Mouse (Mus musculus) embryonic facial prominence, embryonic 13.5 days (tissue): ENCODE measurements around the gene Ggt7. TPM values are rescaled to one million over a fixed set of nuclear protein-coding genes. Genes with fewer than 3 reads are reported as not detected.

Source experiments
- ATAC-seq: fragments of 200-750 bp; cut with Nextera tagmentation; 2 replicates; pipeline ENCODE4 v1.8.0; 2017; ENCODE audit warnings: low read depth; ENCODE audit not compliant: insufficient number of reproducible peaks, insufficient read depth, low FRiP score, low TSS enrichment
- H3K27ac ChIP-seq: fragments of 300-500 bp; sonication (generic); 2 replicates; pipeline ENCODE4 v1.5.1; 2015; ENCODE audit warnings: moderate library complexity, mild to moderate bottlenecking, inconsistent platforms
- H3K27me3 ChIP-seq: fragments of 300-500 bp; sonication (generic); 2 replicates; pipeline ENCODE4 v1.6.1; 2015; ENCODE audit warnings: mild to moderate bottlenecking, inconsistent platforms
- H3K36me3 ChIP-seq: fragments of 300-500 bp; sonication (generic); 2 replicates; pipeline ENCODE4 v1.6.1; 2015; ENCODE audit warnings: mild to moderate bottlenecking, inconsistent platforms
- H3K4me1 ChIP-seq: fragments of 300-500 bp; sonication (generic); 2 replicates; pipeline ENCODE4 v1.6.1; 2015; ENCODE audit warnings: inconsistent platforms
- H3K4me2 ChIP-seq: fragments of 300-500 bp; sonication (generic); 2 replicates; pipeline ENCODE4 v1.6.1; 2015; ENCODE audit warnings: moderate library complexity, mild to moderate bottlenecking, inconsistent platforms
- H3K4me3 ChIP-seq: fragments of 300-500 bp; sonication (generic); 2 replicates; pipeline ENCODE4 v1.5.1; 2015; ENCODE audit warnings: mild to moderate bottlenecking, inconsistent platforms
- H3K9ac ChIP-seq: fragments of 300-500 bp; sonication (generic); 2 replicates; pipeline ENCODE4 v1.6.1; 2015; ENCODE audit warnings: mild to moderate bottlenecking, inconsistent platforms
- H3K9me3 ChIP-seq: fragments of 300-500 bp; sonication (generic); 2 replicates; pipeline ENCODE4 v1.6.1; 2016; ENCODE audit warnings: inconsistent platforms
- WGBS: fragments of 180-500 bp; shearing (Covaris S2); methylation state at CpG from one replicate; pipeline ENCODE4 v1.1.7; 2015; ENCODE audit warnings: mixed read lengths; 5-methylcytosine and 5-hydroxymethylcytosine counted together
- polyA plus RNA-seq: library from polyadenylated mRNA; unstranded; fragments of >200 nt; fragmentation: Nextera tagmentation; extraction: Ambion mirVana; gene quantifications from 2 replicates; pipeline ENCODE4 v1.2.1, GENCODE M21; 2015

The Ggt7 gene
- polyA plus RNA-seq, 1 experiment from 2014 or later = 14.3 TPM

- Histone ChIP-seq H3K27ac (no peak overlapping the region), H3K4me3 (no peak overlapping the region), H3K4me2 (no peak overlapping the region), H3K4me1 (no peaks in the 10 kb centered on the region), H3K27me3 (no peaks in the 10 kb centered on the region), H3K9me3 (no peaks in the 10 kb centered on the region), H3K9ac (no peak overlapping the region), H3K36me3 (no peaks in the 10 kb centered on the region)
- 84% methylated on average over 5 of the region's 5 CpGs for WGBS
- ATAC-seq = no peak
These were observed 19.9 kb upstream of the Ggt7 start for GRCm38 (mm10) chr2:155537761-155538462.

GRCm38 (mm10) chr2:155536292-155536691, 18.3 kb upstream of the Ggt7 start:
- Histone ChIP-seq H3K4me2 (no peak overlapping the region), H3K9ac (no peak overlapping the region), H3K27me3 (no peaks in the 10 kb centered on the region), H3K4me1 (no peaks in the 10 kb centered on the region), H3K9me3 (no peaks in the 10 kb centered on the region), H3K36me3 (no peaks in the 10 kb centered on the region), H3K27ac (no peak overlapping the region), H3K4me3 (no peak overlapping the region)
- ATAC-seq = no peak

GRCm38 (mm10) chr2:155527367-155527766, 9.3 kb upstream of the Ggt7 start:
- Histone ChIP-seq H3K4me2 (no peak overlapping the region), H3K36me3 (no peaks in the 10 kb centered on the region), H3K27me3 (no peaks in the 10 kb centered on the region), H3K9ac (no peak overlapping the region), H3K9me3 (no peaks in the 10 kb centered on the region), H3K27ac (no peak overlapping the region), H3K4me1 (no peaks in the 10 kb centered on the region), H3K4me3 (no peak overlapping the region)
- 76% methylated on average over 5 of the region's 5 CpGs for WGBS
- ATAC-seq = no peak

GRCm38 (mm10) chr2:155524378-155524777, 6.3 kb upstream of the Ggt7 start:
- H3K9ac ChIP-seq = no peak overlapping the region
- no peaks in the 10 kb centered on the region for H3K36me3 ChIP-seq
- H3K4me1 ChIP-seq = no peaks in the 10 kb centered on the region
- no peaks in the 10 kb centered on the region for H3K27me3 ChIP-seq
- no peak overlapping the region for H3K4me3 ChIP-seq
- no peak for ATAC-seq
- 63% methylated on average over 1 of the region's 1 CpGs for WGBS
- no peak overlapping the region for H3K4me2 ChIP-seq
- no peak overlapping the region for H3K27ac ChIP-seq
- no peaks in the 10 kb centered on the region for H3K9me3 ChIP-seq

- Histone ChIP-seq H3K27me3 (no peaks in the 10 kb centered on the region), H3K9me3 (no peaks in the 10 kb centered on the region), H3K4me1 (peaks cover 3% of the 10 kb centered on the region), H3K9ac (no peak overlapping the region), H3K4me3 (no peak overlapping the region), H3K27ac (no peak overlapping the region), H3K36me3 (no peaks in the 10 kb centered on the region), H3K4me2 (no peak overlapping the region)
- no peak for ATAC-seq
- 57% methylated on average over 5 of the region's 5 CpGs for WGBS
These were observed 5.7 kb upstream of the Ggt7 start for GRCm38 (mm10) chr2:155523706-155524105.

GRCm38 (mm10) chr2:155518531-155519270, 664 bp upstream of the Ggt7 start:
- Histone ChIP-seq H3K4me1 (peaks cover 18% of the 10 kb centered on the region), H3K4me3 (peak overlapping the region; percentile 70), H3K4me2 (peak overlapping the region; percentile 84), H3K27me3 (peaks cover 19% of the 10 kb centered on the region), H3K9me3 (no peaks in the 10 kb centered on the region), H3K27ac (peak overlapping the region; percentile 48; the same call in 1 of the 2 replicates), H3K36me3 (no peaks in the 10 kb centered on the region), H3K9ac (peak overlapping the region; percentile 77)
- ATAC-seq = no peak
- 22% methylated on average over 18 of the region's 18 CpGs for WGBS

- H3K36me3 ChIP-seq = no peaks in the 10 kb centered on the region
- WGBS = 4% methylated on average over 1 of the region's 1 CpGs
- no peak for ATAC-seq
These were observed 2.1 kb downstream of the Ggt7 start for GRCm38 (mm10) chr2:155515941-155516340.

GRCm38 (mm10) chr2:155514666-155515065, 3.4 kb downstream of the Ggt7 start:
- 2% methylated on average over 23 of the region's 23 CpGs for WGBS
- H3K9ac ChIP-seq = peak overlapping the region; percentile 70
- H3K4me1 ChIP-seq = peaks cover 20% of the 10 kb centered on the region
- H3K27ac ChIP-seq = no peak overlapping the region
- no peaks in the 10 kb centered on the region for H3K36me3 ChIP-seq
- peaks cover 25% of the 10 kb centered on the region for H3K27me3 ChIP-seq
- ATAC-seq = no peak
- H3K4me2 ChIP-seq = peak overlapping the region; percentile 81
- H3K9me3 ChIP-seq = no peaks in the 10 kb centered on the region
- H3K4me3 ChIP-seq = peak overlapping the region; percentile 54

More at GRCm38 (mm10) chr2:155515941-155516340, 2.1 kb downstream of the Ggt7 start:
- Histone ChIP-seq H3K4me1 (peaks cover 20% of the 10 kb centered on the region), H3K27me3 (peaks cover 25% of the 10 kb centered on the region), H3K4me3 (no peak overlapping the region), H3K9ac (no peak overlapping the region), H3K4me2 (no peak overlapping the region), H3K27ac (no peak overlapping the region), H3K9me3 (no peaks in the 10 kb centered on the region)

- Histone ChIP-seq H3K9me3 (no peaks in the 10 kb centered on the region), H3K27me3 (peaks cover 25% of the 10 kb centered on the region), H3K27ac (no peak overlapping the region), H3K36me3 (no peaks in the 10 kb centered on the region), H3K4me2 (peak overlapping the region; percentile 81), H3K4me3 (peak overlapping the region; percentile 54; the same call in 1 of the 2 replicates), H3K4me1 (peaks cover 15% of the 10 kb centered on the region), H3K9ac (no peak overlapping the region)
- 63% methylated on average over 5 of the region's 5 CpGs for WGBS
- no peak for ATAC-seq
These were observed 4.5 kb downstream of the Ggt7 start for GRCm38 (mm10) chr2:155513543-155513942.

- WGBS = 48% methylated on average over 4 of the region's 4 CpGs
- Histone ChIP-seq H3K27ac (no peak overlapping the region), H3K9me3 (no peaks in the 10 kb centered on the region), H3K4me3 (no peak overlapping the region), H3K27me3 (peaks cover 25% of the 10 kb centered on the region), H3K4me1 (peaks cover 14% of the 10 kb centered on the region), H3K4me2 (no peak overlapping the region), H3K9ac (no peak overlapping the region), H3K36me3 (no peaks in the 10 kb centered on the region)
- ATAC-seq = no peak
These were observed 5.6 kb downstream of the Ggt7 start for GRCm38 (mm10) chr2:155512479-155512878.

- ATAC-seq = no peak
- no peak overlapping the region for H3K27ac ChIP-seq
- H3K36me3 ChIP-seq = no peaks in the 10 kb centered on the region; the same call in 1 of the 2 replicates
- 64% methylated on average over 10 of the region's 10 CpGs for WGBS
- H3K27me3 ChIP-seq = no peaks in the 10 kb centered on the region
- H3K4me2 ChIP-seq = no peak overlapping the region
- H3K4me1 ChIP-seq = peaks cover 8% of the 10 kb centered on the region
- H3K4me3 ChIP-seq = no peak overlapping the region
- H3K9me3 ChIP-seq = no peaks in the 10 kb centered on the region
- H3K9ac ChIP-seq = 0 out of 2 replicates have a peak overlapping the region, but pooled peaks have one; percentile 16
These were observed 10.1 kb downstream of the Ggt7 start for GRCm38 (mm10) chr2:155507721-155508470.
